Mouse (Mus musculus): Measurements from ENCODE around the gene Opalin. TPM values are rescaled to one million over a fixed set of nuclear protein-coding genes. Genes with fewer than 3 reads are reported as not detected.

Opalin gene
- polyA plus RNA-seq, 1 experiment from 2014 or later, result not detected

- H3K27ac ChIP-seq (ENCODE audit: low read depth, low read length), result no peak overlapping the region
- H3K4me2 ChIP-seq (ENCODE audit: low read depth, low read length, severe bottlenecking), result no peak overlapping the region
- WGBS, result 87% methylated on average over 6 of the region's 6 CpGs
Observed at GRCm38 (mm10) chr19:41031869-41032268, 45.0 kb downstream of the Opalin start.

DNA sequence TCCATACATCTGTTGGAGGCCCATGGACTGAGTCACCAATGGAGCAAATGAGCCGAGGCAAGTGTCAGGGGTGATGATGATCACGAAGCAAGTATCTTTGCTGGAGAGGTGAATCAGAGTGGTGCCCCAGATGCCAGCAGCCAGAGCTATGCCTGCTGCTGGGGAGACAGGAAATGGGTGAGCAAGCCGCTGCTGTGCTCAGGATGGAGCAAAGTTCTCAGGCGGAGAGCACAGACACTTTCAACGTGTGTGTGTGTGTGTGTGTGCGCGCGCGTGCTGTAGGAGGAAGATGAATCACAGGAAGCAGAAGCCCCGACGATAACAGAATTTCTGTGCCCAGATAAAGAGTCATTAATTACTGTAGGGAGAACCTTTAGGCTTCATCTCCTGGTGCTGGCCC is 45.9 kb downstream of the Opalin start:
- Histone ChIP-seq H3K4me3 (ENCODE audit: low read depth, low read length) (no peak overlapping the region), H3K27me3 (ENCODE audit: control insufficient read depth, insufficient read depth, low read length) (no peaks in the 10 kb centered on the region), H3K4me1 (replicated peaks; ENCODE audit: control insufficient read depth, insufficient read depth, low read length) (no peaks in the 10 kb centered on the region), H3K27ac (ENCODE audit: low read depth, low read length) (no peak overlapping the region), H3K4me2 (ENCODE audit: low read depth, low read length, severe bottlenecking) (no peak overlapping the region), H3K36me3 (ENCODE audit: control insufficient read depth, insufficient read depth, low read length) (no peaks in the 10 kb centered on the region), H3K9me3 (ENCODE audit: control insufficient read depth, low read length) (no peaks in the 10 kb centered on the region), H3K9ac (ENCODE audit: low read length) (no peak overlapping the region)
- ATAC-seq (replicated peaks; ENCODE audit: low FRiP score) (no peak), DNase-seq (ENCODE audit: low spot score) (no peak)
- WGBS, result 86% methylated on average over 11 of the region's 11 CpGs

More at GRCm38 (mm10) chr19:41031869-41032268, 45.0 kb downstream of the Opalin start:
- DNase-seq (ENCODE audit: low spot score), result no peak
- Histone ChIP-seq H3K4me1 (replicated peaks; ENCODE audit: control insufficient read depth, insufficient read depth, low read length) (no peaks in the 10 kb centered on the region), H3K4me3 (ENCODE audit: low read depth, low read length) (no peak overlapping the region), H3K36me3 (ENCODE audit: control insufficient read depth, insufficient read depth, low read length) (no peaks in the 10 kb centered on the region), H3K9me3 (ENCODE audit: control insufficient read depth, low read length) (no peaks in the 10 kb centered on the region), H3K27me3 (ENCODE audit: control insufficient read depth, insufficient read depth, low read length) (no peaks in the 10 kb centered on the region), H3K9ac (ENCODE audit: low read length) (no peak overlapping the region)
- no peak for ATAC-seq (replicated peaks; ENCODE audit: low FRiP score)

DNA sequence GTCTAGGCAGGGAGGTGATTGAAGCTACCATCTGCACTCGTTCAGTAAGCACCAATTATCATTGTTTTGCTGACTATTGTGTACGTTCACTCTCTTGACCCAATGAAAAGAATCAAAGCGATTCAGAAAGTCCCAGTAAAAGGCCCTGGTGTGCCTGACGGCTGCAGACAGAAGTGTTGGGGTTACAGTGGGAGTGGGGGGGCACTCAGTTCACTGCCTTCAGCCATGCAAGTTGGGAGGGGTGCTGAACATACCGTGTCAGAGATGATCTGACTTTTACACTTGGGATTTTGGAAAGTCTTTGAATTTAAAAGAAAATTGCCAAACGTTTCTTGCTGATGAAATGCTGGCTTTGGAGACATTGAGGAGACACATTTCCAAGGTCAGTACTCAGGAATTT is 46.8 kb downstream of the Opalin start:
- no peak overlapping the region for H3K4me3 ChIP-seq (ENCODE audit: low read depth, low read length)
- no peak for DNase-seq (ENCODE audit: low spot score)
- no peaks in the 10 kb centered on the region for H3K36me3 ChIP-seq (ENCODE audit: control insufficient read depth, insufficient read depth, low read length)
- no peak overlapping the region for H3K27ac ChIP-seq (ENCODE audit: low read depth, low read length)
- no peak for ATAC-seq (replicated peaks; ENCODE audit: low FRiP score)
- no peaks in the 10 kb centered on the region for H3K27me3 ChIP-seq (ENCODE audit: control insufficient read depth, insufficient read depth, low read length)
- H3K4me2 ChIP-seq (ENCODE audit: low read depth, low read length, severe bottlenecking), result no peak overlapping the region
- 40% methylated on average over 6 of the region's 6 CpGs for WGBS
- no peaks in the 10 kb centered on the region for H3K4me1 ChIP-seq (replicated peaks; ENCODE audit: control insufficient read depth, insufficient read depth, low read length)
- no peaks in the 10 kb centered on the region for H3K9me3 ChIP-seq (ENCODE audit: control insufficient read depth, low read length)
- no peak overlapping the region for H3K9ac ChIP-seq (ENCODE audit: low read length)

GRCm38 (mm10) chr19:41029219-41029618 is 47.7 kb downstream of the Opalin start, which contains the start of gene Dntt:
Dntt (plus strand) TSS chr19:41029275.
- H3K4me3 ChIP-seq (ENCODE audit: low read depth, low read length), result no peak within 1 kb of the TSS
- no peak for DNase-seq (ENCODE audit: low spot score)
- no peaks in the 10 kb centered on the region for H3K27me3 ChIP-seq (ENCODE audit: control insufficient read depth, insufficient read depth, low read length)
- H3K27ac ChIP-seq (ENCODE audit: low read depth, low read length), result no peak within 1 kb of the TSS
- 88% methylated on average over 6 of the region's 6 CpGs for WGBS
- no peaks in the 10 kb centered on the region for H3K36me3 ChIP-seq (ENCODE audit: control insufficient read depth, insufficient read depth, low read length)
- no peak within 1 kb of the TSS for H3K9ac ChIP-seq (ENCODE audit: low read length)
- no peak for ATAC-seq (replicated peaks; ENCODE audit: low FRiP score)
- no peaks in the 10 kb centered on the region for H3K9me3 ChIP-seq (ENCODE audit: control insufficient read depth, low read length)
- H3K4me2 ChIP-seq (ENCODE audit: low read depth, low read length, severe bottlenecking), result no peak within 1 kb of the TSS
- no peaks in the 10 kb centered on the region for H3K4me1 ChIP-seq (replicated peaks; ENCODE audit: control insufficient read depth, insufficient read depth, low read length)

DNA sequence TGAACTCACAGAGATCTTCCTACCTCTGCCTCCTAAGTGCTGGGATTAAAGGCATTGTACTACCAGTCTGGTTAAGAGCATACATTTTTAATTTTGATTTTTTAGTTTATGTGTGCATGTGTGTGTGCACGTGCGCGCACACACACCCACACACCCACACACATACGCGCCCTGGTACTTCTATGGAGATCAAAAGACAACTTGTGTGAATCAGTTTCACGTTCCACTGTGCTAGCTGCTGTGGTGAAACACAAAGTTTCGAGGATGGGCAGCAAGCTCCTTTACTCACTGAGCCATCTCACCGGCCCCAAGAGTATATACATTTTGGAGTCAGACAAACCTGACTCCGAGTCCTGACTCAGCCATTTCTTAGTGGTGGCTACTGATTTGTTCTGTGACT is 49.3 kb downstream of the Opalin start:
- ATAC-seq (replicated peaks; ENCODE audit: low FRiP score) (no peak), DNase-seq (ENCODE audit: low spot score) (no peak)
- Histone ChIP-seq H3K4me2 (ENCODE audit: low read depth, low read length, severe bottlenecking) (no peak overlapping the region), H3K4me1 (replicated peaks; ENCODE audit: control insufficient read depth, insufficient read depth, low read length) (no peaks in the 10 kb centered on the region), H3K36me3 (ENCODE audit: control insufficient read depth, insufficient read depth, low read length) (no peaks in the 10 kb centered on the region), H3K4me3 (ENCODE audit: low read depth, low read length) (no peak overlapping the region), H3K9ac (ENCODE audit: low read length) (no peak overlapping the region), H3K27me3 (ENCODE audit: control insufficient read depth, insufficient read depth, low read length) (no peaks in the 10 kb centered on the region), H3K9me3 (ENCODE audit: control insufficient read depth, low read length) (no peaks in the 10 kb centered on the region), H3K27ac (ENCODE audit: low read depth, low read length) (no peak overlapping the region)
- WGBS, result 94% methylated on average over 9 of the region's 9 CpGs

DNA sequence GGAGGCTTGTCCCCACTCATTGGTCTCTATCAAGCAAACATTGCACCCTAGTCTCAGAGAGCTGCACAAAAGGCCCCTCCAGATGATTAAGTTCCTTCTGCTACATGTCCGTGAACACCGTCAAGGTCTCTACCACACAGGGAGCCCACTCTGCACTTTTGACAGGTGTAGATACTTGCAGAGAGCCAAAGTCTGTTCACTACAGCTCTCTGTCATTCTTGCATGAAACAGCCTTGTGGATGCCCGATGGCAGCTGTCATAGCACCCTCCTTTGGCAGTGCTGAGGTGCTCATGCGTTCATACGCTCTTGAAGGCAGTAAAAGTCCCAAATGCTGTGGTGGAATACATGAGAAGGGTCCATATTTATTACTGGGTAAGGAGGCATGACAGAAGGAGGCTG is 49.9 kb downstream of the Opalin start:
- Histone ChIP-seq H3K36me3 (ENCODE audit: control insufficient read depth, insufficient read depth, low read length) (no peaks in the 10 kb centered on the region), H3K4me1 (replicated peaks; ENCODE audit: control insufficient read depth, insufficient read depth, low read length) (no peaks in the 10 kb centered on the region), H3K9ac (ENCODE audit: low read length) (no peak overlapping the region), H3K4me3 (ENCODE audit: low read depth, low read length) (no peak overlapping the region), H3K27ac (ENCODE audit: low read depth, low read length) (no peak overlapping the region), H3K4me2 (ENCODE audit: low read depth, low read length, severe bottlenecking) (no peak overlapping the region), H3K27me3 (ENCODE audit: control insufficient read depth, insufficient read depth, low read length) (no peaks in the 10 kb centered on the region), H3K9me3 (ENCODE audit: control insufficient read depth, low read length) (no peaks in the 10 kb centered on the region)
- DNase-seq (ENCODE audit: low spot score), result no peak
- no peak for ATAC-seq (replicated peaks; ENCODE audit: low FRiP score)
- WGBS, result 92% methylated on average over 5 of the region's 5 CpGs

DNA sequence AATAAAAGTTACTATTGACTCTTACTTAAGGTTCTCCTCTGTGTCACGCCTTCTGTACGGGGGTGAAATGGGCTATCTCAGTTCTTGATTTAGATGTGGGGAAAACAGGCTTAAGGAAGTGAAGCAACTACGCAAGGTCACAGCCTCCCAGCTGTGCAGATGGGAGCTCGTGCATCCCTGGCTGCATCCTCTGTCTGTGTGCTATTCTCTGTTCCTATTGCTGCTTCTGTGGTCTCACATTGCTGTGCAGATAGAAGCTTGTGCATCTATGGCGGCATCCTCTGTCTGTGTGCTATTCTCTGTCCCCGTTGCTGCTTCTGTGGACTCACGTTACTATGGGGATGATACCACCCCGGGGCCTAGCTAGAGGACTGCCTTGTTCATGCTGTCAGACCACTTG is 50.4 kb downstream of the Opalin start:
- no peak overlapping the region for H3K9ac ChIP-seq (ENCODE audit: low read length)
- H3K27ac ChIP-seq (ENCODE audit: low read depth, low read length), result no peak overlapping the region
- DNase-seq (ENCODE audit: low spot score) (no peak), ATAC-seq (replicated peaks; ENCODE audit: low FRiP score) (no peak)
- no peaks in the 10 kb centered on the region for H3K36me3 ChIP-seq (ENCODE audit: control insufficient read depth, insufficient read depth, low read length)
- no peak overlapping the region for H3K4me3 ChIP-seq (ENCODE audit: low read depth, low read length)
- H3K9me3 ChIP-seq (ENCODE audit: control insufficient read depth, low read length), result no peaks in the 10 kb centered on the region
- H3K27me3 ChIP-seq (ENCODE audit: control insufficient read depth, insufficient read depth, low read length), result no peaks in the 10 kb centered on the region
- H3K4me2 ChIP-seq (ENCODE audit: low read depth, low read length, severe bottlenecking), result no peak overlapping the region
- H3K4me1 ChIP-seq (replicated peaks; ENCODE audit: control insufficient read depth, insufficient read depth, low read length), result no peaks in the 10 kb centered on the region
- 88% methylated on average over 8 of the region's 8 CpGs for WGBS

- H3K4me1 ChIP-seq (replicated peaks; ENCODE audit: control insufficient read depth, insufficient read depth, low read length), result no peaks in the 10 kb centered on the region
- H3K36me3 ChIP-seq (ENCODE audit: control insufficient read depth, insufficient read depth, low read length), result no peaks in the 10 kb centered on the region
- no peak overlapping the region for H3K4me2 ChIP-seq (ENCODE audit: low read depth, low read length, severe bottlenecking)
- H3K27ac ChIP-seq (ENCODE audit: low read depth, low read length), result no peak overlapping the region
- ATAC-seq (replicated peaks; ENCODE audit: low FRiP score), result no peak
- no peaks in the 10 kb centered on the region for H3K27me3 ChIP-seq (ENCODE audit: control insufficient read depth, insufficient read depth, low read length)
- no peaks in the 10 kb centered on the region for H3K9me3 ChIP-seq (ENCODE audit: control insufficient read depth, low read length)
- H3K4me3 ChIP-seq (ENCODE audit: low read depth, low read length), result no peak overlapping the region
- no peak for DNase-seq (ENCODE audit: low spot score)
- 89% methylated on average over 4 of the region's 4 CpGs for WGBS
- H3K9ac ChIP-seq (ENCODE audit: low read length), result no peak overlapping the region
Observed at GRCm38 (mm10) chr19:41022244-41022643, 54.7 kb downstream of the Opalin start.

DNA sequence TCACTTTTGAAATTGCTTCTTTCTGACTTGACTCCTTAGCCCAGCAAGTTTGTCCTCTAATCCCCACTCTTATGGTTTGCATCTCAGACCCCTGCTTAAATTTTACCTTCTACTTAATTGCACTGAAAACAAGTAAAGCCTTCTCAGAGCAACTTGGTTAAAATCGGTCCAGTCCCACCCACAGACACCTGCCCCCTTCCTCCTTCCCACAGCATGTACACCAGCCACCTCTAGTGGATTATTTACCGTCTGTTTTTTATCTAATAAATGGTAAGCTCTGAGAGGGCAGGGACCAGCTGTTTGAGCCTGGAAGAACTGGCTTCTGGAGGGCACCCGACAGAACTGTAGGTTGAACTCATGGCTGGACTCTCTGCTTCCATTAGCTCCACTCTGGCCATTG is 56.4 kb downstream of the Opalin start:
- Histone ChIP-seq H3K27me3 (ENCODE audit: control insufficient read depth, insufficient read depth, low read length) (no peaks in the 10 kb centered on the region), H3K36me3 (ENCODE audit: control insufficient read depth, insufficient read depth, low read length) (no peaks in the 10 kb centered on the region), H3K4me1 (replicated peaks; ENCODE audit: control insufficient read depth, insufficient read depth, low read length) (no peaks in the 10 kb centered on the region), H3K4me2 (ENCODE audit: low read depth, low read length, severe bottlenecking) (no peak overlapping the region), H3K4me3 (ENCODE audit: low read depth, low read length) (no peak overlapping the region), H3K9me3 (ENCODE audit: control insufficient read depth, low read length) (no peaks in the 10 kb centered on the region), H3K9ac (ENCODE audit: low read length) (no peak overlapping the region), H3K27ac (ENCODE audit: low read depth, low read length) (no peak overlapping the region)
- ATAC-seq (replicated peaks; ENCODE audit: low FRiP score), result no peak
- 61% methylated on average over 3 of the region's 3 CpGs for WGBS
- no peak for DNase-seq (ENCODE audit: low spot score)

All from forebrain, embryonic 11.5 days (tissue).